8 mouse cellular contexts compared by ENCODE assay signal in genomic region chr11:58954420-58955142, GRCm38 (mm10). TPM values are rescaled to one million over a fixed set of nuclear protein-coding genes. Genes with fewer than 3 reads are reported as not detected.
DNase-seq lines count a peak whose midpoint lies in the region; ATAC-seq and TF ChIP-seq lines count a peak whose summit lies in the region.

TSS of gene Hist3h2a (plus strand) at chr11:58954685.
TSS of gene Trim17 (plus strand) at chr11:58954685.

- H3K27me3 ChIP-seq in hindbrain, embryonic 10.5 days (ENCODE audit: insufficient read depth, poor library complexity, severe bottlenecking) = peaks cover 9% of the 10 kb centered on the region
- peaks cover 3% of the 10 kb centered on the region; the same call in 1 of the 2 replicates for H3K27me3 ChIP-seq in lung, postnatal 0 days (replicated peaks; ENCODE audit: insufficient read depth, low read length)

- peak; percentile 73 for TF ChIP-seq EP300 in lung, postnatal 0 days (IDR thresholded peaks at IDR 0.05)

- peak within 1 kb of the TSS; percentile 89 for H3K4me3 ChIP-seq in hindbrain, embryonic 10.5 days
- peak within 1 kb of the TSS; percentile 62 for H3K4me3 ChIP-seq in lung, postnatal 0 days (ENCODE audit: low read depth, low read length)

- H3K9ac ChIP-seq in lung, postnatal 0 days (replicated peaks; ENCODE audit: low read depth) = peak within 1 kb of the TSS; percentile 69

- peak; percentile 100 for DNase-seq in MN1 (ENCODE audit: low spot score)
- peak; percentile 100 for DNase-seq in cerebellum, adult 9-10 months
- peak; percentile 86 for DNase-seq in hindbrain, embryonic 10.5 days (ENCODE audit: low spot score)
- peak; percentile 98 for DNase-seq in layer of hippocampus, adult 9-11 months
- DNase-seq in lung, postnatal 0 days (ENCODE audit: low spot score) = peak; percentile 99
- peak; percentile 74 for DNase-seq in ovary, postnatal 14 days (ENCODE audit: low spot score)
- peak; percentile 88 for DNase-seq in thymus, postnatal 14 days

- H3K9me3 ChIP-seq in hindbrain, embryonic 10.5 days = no peaks in the 10 kb centered on the region
- H3K9me3 ChIP-seq in lung, postnatal 0 days (ENCODE audit: low read length) = no peaks in the 10 kb centered on the region

- TF ChIP-seq CTCF in lung, postnatal 0 days (IDR thresholded peaks at IDR 0.05) = peak; percentile 79

- H3K4me1 ChIP-seq in hindbrain, embryonic 10.5 days (replicated peaks) = peaks cover 47% of the 10 kb centered on the region
- H3K4me1 ChIP-seq in lung, postnatal 0 days (ENCODE audit: insufficient read depth, low read depth, low read length) = 0 out of 2 replicates have a peak, but pooled peaks cover 10% of the 10 kb centered on the region

- peak; percentile 65 for ATAC-seq in frontal cortex, adult (ENCODE audit: low TSS enrichment)
- peak; percentile 97 for ATAC-seq in lung, postnatal 0 days

- peaks cover 15% of the 10 kb centered on the region for H3K36me3 ChIP-seq in hindbrain, embryonic 10.5 days
- H3K36me3 ChIP-seq in lung, postnatal 0 days (ENCODE audit: insufficient read depth, low read length) = peaks cover 11% of the 10 kb centered on the region; the same call in 1 of the 2 replicates

- peak within 1 kb of the TSS; percentile 97 for H3K27ac ChIP-seq in hindbrain, embryonic 10.5 days
- peak within 1 kb of the TSS; percentile 97 for H3K27ac ChIP-seq in lung, postnatal 0 days (ENCODE audit: low read length)

- WGBS in hindbrain, embryonic 10.5 days = under 1% methylated on average over 49 of the region's 49 CpGs
- WGBS in lung, postnatal 0 days = under 1% methylated on average over 49 of the region's 49 CpGs

- H3K4me2 ChIP-seq in lung, postnatal 0 days (replicated peaks; ENCODE audit: low read depth, low read length) = peak within 1 kb of the TSS; percentile 70

RNA-seq across cellular contexts. Expression of gene Hist3h2a, which starts in this region (rescaled TPM):
- polyA plus RNA-seq in hindbrain, embryonic 10.5 days (2016; fragmentation: Nextera tagmentation; extraction: Ambion mirVana) = 25.4 and 49.0 TPM in 2 replicates
- polyA plus RNA-seq in lung, postnatal 0 days (2015; fragmentation: Nextera tagmentation; extraction: Ambion mirVana) = 21.6 and 28.6 TPM in 2 replicates

RNA-seq across cellular contexts. Expression of gene Trim17, which starts in this region (rescaled TPM):
- 0.41 and 0.85 TPM in 2 replicates for polyA plus RNA-seq in hindbrain, embryonic 10.5 days (2016; fragmentation: Nextera tagmentation; extraction: Ambion mirVana)
- polyA plus RNA-seq in lung, postnatal 0 days (2015; fragmentation: Nextera tagmentation; extraction: Ambion mirVana) = 0.62 and 0.83 TPM in 2 replicates

Comparison
In these comparisons a context has a peak if more than half of its experiments do, and no peak if none do; other contexts are left out.
1. Peak in every context shown above with its lines: DNase-seq, ATAC-seq, H3K4me3 ChIP-seq and H3K27ac ChIP-seq.